Mouse (Mus musculus) MEL (cell line): Measurements from ENCODE around the gene Cfl1.

Experiments
- EP300 ChIP-seq, 2 experiments: IDR thresholded peaks; 2 replicates each; pipeline ENCODE4 v1.6.1; 2011; ENCODE audit warnings: improper control_type of control experiment in 2 of 2, low read length in 2 of 2, low read depth in 1 of 2, mild to moderate bottlenecking in 1 of 2
- NRF1 ChIP-seq: IDR thresholded peaks from 2 replicates; pipeline ENCODE4 v1.6.1; 2014; ENCODE audit warnings: low read depth, mild to moderate bottlenecking, inconsistent platforms, low read length, improper control_type of control experiment, moderate library complexity; ENCODE audit not compliant: poor library complexity, insufficient read depth, severe bottlenecking
- POLR2A ChIP-seq, 2 experiments: IDR thresholded peaks; 2 replicates each; pipeline ENCODE4 v1.6.1; 2011 to 2012; ENCODE audit warnings: low read length in 2 of 2, mild to moderate bottlenecking in 2 of 2, control low read depth in 1 of 2, improper control_type of control experiment in 1 of 2, low read depth in 1 of 2, moderate library complexity in 1 of 2; ENCODE audit not compliant: control insufficient read depth in 1 of 2, insufficient read depth in 1 of 2, poor library complexity in 1 of 2

DNA sequence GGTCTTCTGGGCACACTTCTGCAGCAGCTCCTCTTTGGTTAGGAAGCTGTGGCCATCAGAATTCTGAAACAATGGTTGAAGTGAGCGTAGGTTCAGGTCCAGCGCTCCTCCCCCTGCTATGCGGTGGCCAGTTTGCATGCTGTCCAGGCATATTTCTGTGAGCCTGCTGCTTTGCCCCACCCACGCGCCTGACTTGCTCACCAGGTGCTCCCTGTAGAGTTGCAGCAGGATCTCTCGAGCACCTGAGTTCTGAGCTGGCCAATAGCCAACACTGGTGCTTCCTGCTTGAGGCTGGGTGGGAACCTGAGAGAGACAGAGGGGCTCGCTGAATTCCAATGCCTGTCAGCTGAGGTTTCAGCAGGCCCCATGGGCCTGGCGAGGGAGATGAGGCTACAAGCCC, 4.0 kb upstream of the Cfl1 start:
- no peak for TF ChIP-seq NRF1
- no peak for TF ChIP-seq POLR2A (IDR thresholded peaks at IDR 0.05; ENCODE audit: control insufficient read depth in 1 of 2, insufficient read depth in 1 of 2, low read depth in 1 of 2, low read length in 2 of 2, poor library complexity in 1 of 2)
- TF ChIP-seq EP300 (IDR thresholded peaks at IDR 0.05; ENCODE audit: low read depth in 1 of 2, low read length in 2 of 2) = no peak
